Mouse (Mus musculus) forebrain, embryonic 15.5 days (tissue): ENCODE measurements around the gene Cd300ld5. TPM values are rescaled to one million over a fixed set of nuclear protein-coding genes. Genes with fewer than 3 reads are reported as not detected.

Experiments
- ATAC-seq: fragments of 200-750 bp; cut with Nextera tagmentation; replicated peaks from 2 replicates; pipeline ENCODE4 v1.8.0; 2017; ENCODE audit warnings: mild to moderate bottlenecking, moderate TSS enrichment, moderate library complexity
- H3K27ac ChIP-seq: fragments of 300-500 bp; sonication (generic); replicated peaks from 2 replicates; pipeline ENCODE4 v1.5.1; 2015; ENCODE audit warnings: mild to moderate bottlenecking, inconsistent platforms
- H3K27me3 ChIP-seq: fragments of 300-500 bp; sonication (generic); 2 replicates; pipeline ENCODE4 v1.6.1; 2015; ENCODE audit warnings: inconsistent platforms
- H3K36me3 ChIP-seq: fragments of 300-500 bp; sonication (generic); 2 replicates; pipeline ENCODE4 v1.6.1; 2015; ENCODE audit warnings: mild to moderate bottlenecking, inconsistent platforms
- H3K4me1 ChIP-seq: fragments of 300-500 bp; sonication (generic); 2 replicates; pipeline ENCODE4 v1.6.1; 2015; ENCODE audit warnings: inconsistent platforms
- H3K4me2 ChIP-seq: fragments of 300-500 bp; sonication (generic); replicated peaks from 2 replicates; pipeline ENCODE4 v1.6.1; 2015; ENCODE audit warnings: mild to moderate bottlenecking, inconsistent platforms
- H3K4me3 ChIP-seq: fragments of 300-500 bp; sonication (generic); 2 replicates; pipeline ENCODE4 v1.5.1; 2015; ENCODE audit warnings: mild to moderate bottlenecking, inconsistent platforms
- H3K9ac ChIP-seq: fragments of 300-500 bp; sonication (generic); replicated peaks from 2 replicates; pipeline ENCODE4 v1.6.1; 2015; ENCODE audit warnings: mild to moderate bottlenecking, inconsistent platforms
- H3K9me3 ChIP-seq: fragments of 300-500 bp; sonication (generic); 2 replicates; pipeline ENCODE4 v1.6.1; 2016; ENCODE audit warnings: inconsistent platforms
- WGBS: fragments of 180-500 bp; shearing (Covaris S2); methylation state at CpG from one replicate; pipeline ENCODE4 v1.1.7; 2015; ENCODE audit warnings: mixed read lengths; 5-methylcytosine and 5-hydroxymethylcytosine counted together
- polyA plus RNA-seq: library from polyadenylated mRNA; unstranded; fragments of >200 nt; fragmentation: Nextera tagmentation; extraction: Ambion mirVana; gene quantifications from 2 replicates; pipeline ENCODE4 v1.2.1, GENCODE M21; 2015

Cd300ld5 gene
- polyA plus RNA-seq, 1 experiment from 2014 or later = not detected

- H3K4me2 ChIP-seq = no peak overlapping the region
- H3K27ac ChIP-seq = no peak overlapping the region
- 71% methylated on average over 5 of the region's 5 CpGs for WGBS
- H3K9me3 ChIP-seq = no peaks in the 10 kb centered on the region
- H3K36me3 ChIP-seq = no peaks in the 10 kb centered on the region
- H3K4me1 ChIP-seq = peaks cover 10% of the 10 kb centered on the region
- no peaks in the 10 kb centered on the region for H3K27me3 ChIP-seq
- ATAC-seq = no peak
- no peak overlapping the region for H3K4me3 ChIP-seq
- no peak overlapping the region for H3K9ac ChIP-seq
These were observed 35.4 kb upstream of the Cd300ld5 start for GRCm38 (mm10) chr11:115073002-115073401.

GRCm38 (mm10) chr11:115071631-115072294, 34.2 kb upstream of the Cd300ld5 start:
- H3K9me3 ChIP-seq = no peaks in the 10 kb centered on the region
- WGBS = 21% methylated on average over 14 of the region's 14 CpGs
- peaks cover 10% of the 10 kb centered on the region for H3K4me1 ChIP-seq
- no peaks in the 10 kb centered on the region for H3K27me3 ChIP-seq
- ATAC-seq = no peak
- H3K9ac ChIP-seq = no peak overlapping the region
- H3K4me2 ChIP-seq = no peak overlapping the region; the same call in 1 of the 2 replicates
- no peaks in the 10 kb centered on the region for H3K36me3 ChIP-seq
- no peak overlapping the region for H3K27ac ChIP-seq
- no peak overlapping the region for H3K4me3 ChIP-seq

- Histone ChIP-seq H3K27me3 (no peaks in the 10 kb centered on the region), H3K27ac (no peak overlapping the region), H3K4me1 (peaks cover 10% of the 10 kb centered on the region), H3K9me3 (no peaks in the 10 kb centered on the region), H3K4me2 (no peak overlapping the region; the same call in 1 of the 2 replicates), H3K36me3 (no peaks in the 10 kb centered on the region), H3K4me3 (no peak overlapping the region), H3K9ac (no peak overlapping the region)
- 14% methylated on average over 9 of the region's 9 CpGs for WGBS
- ATAC-seq = no peak
These were observed 33.5 kb upstream of the Cd300ld5 start for GRCm38 (mm10) chr11:115071015-115071551.

- H3K4me2 ChIP-seq = no peak overlapping the region
- H3K9ac ChIP-seq = no peak overlapping the region
- no peaks in the 10 kb centered on the region for H3K36me3 ChIP-seq
- H3K27me3 ChIP-seq = no peaks in the 10 kb centered on the region
- no peak overlapping the region for H3K27ac ChIP-seq
- no peak for ATAC-seq
- peaks cover 6% of the 10 kb centered on the region for H3K4me1 ChIP-seq
- no peaks in the 10 kb centered on the region for H3K9me3 ChIP-seq
- 77% methylated on average over 6 of the region's 6 CpGs for WGBS
- no peak overlapping the region for H3K4me3 ChIP-seq
These were observed 29.2 kb upstream of the Cd300ld5 start for GRCm38 (mm10) chr11:115066768-115067167.

GRCm38 (mm10) chr11:115062077-115062476, 24.5 kb upstream of the Cd300ld5 start, which contains the start of gene Cd300e:
TSS of gene Cd300e (minus strand) at chr11:115062177.
- Histone ChIP-seq H3K4me2 (no peak within 1 kb of the TSS), H3K9ac (no peak within 1 kb of the TSS), H3K4me1 (no peaks in the 10 kb centered on the region), H3K9me3 (no peaks in the 10 kb centered on the region), H3K27me3 (no peaks in the 10 kb centered on the region), H3K36me3 (no peaks in the 10 kb centered on the region), H3K4me3 (no peak within 1 kb of the TSS), H3K27ac (no peak within 1 kb of the TSS)
- WGBS = 39% methylated on average over 5 of the region's 5 CpGs
- no peak for ATAC-seq

GRCm38 (mm10) chr11:115059797-115060196, 22.2 kb upstream of the Cd300ld5 start:
- Histone ChIP-seq H3K4me2 (no peak overlapping the region), H3K4me1 (no peaks in the 10 kb centered on the region), H3K27me3 (no peaks in the 10 kb centered on the region), H3K36me3 (no peaks in the 10 kb centered on the region), H3K9ac (no peak overlapping the region), H3K4me3 (no peak overlapping the region), H3K9me3 (no peaks in the 10 kb centered on the region), H3K27ac (no peak overlapping the region)
- no peak for ATAC-seq
- WGBS = 84% methylated on average over 2 of the region's 2 CpGs

- Histone ChIP-seq H3K27ac (no peak overlapping the region), H3K9me3 (no peaks in the 10 kb centered on the region), H3K4me2 (no peak overlapping the region), H3K27me3 (no peaks in the 10 kb centered on the region), H3K4me3 (no peak overlapping the region), H3K9ac (no peak overlapping the region), H3K36me3 (no peaks in the 10 kb centered on the region), H3K4me1 (no peaks in the 10 kb centered on the region)
- ATAC-seq = no peak
- WGBS = 77% methylated on average over 4 of the region's 4 CpGs
These were observed 21.1 kb upstream of the Cd300ld5 start for GRCm38 (mm10) chr11:115058701-115059100.

- no peak overlapping the region for H3K27ac ChIP-seq
- no peaks in the 10 kb centered on the region for H3K4me1 ChIP-seq
- no peaks in the 10 kb centered on the region for H3K27me3 ChIP-seq
- no peaks in the 10 kb centered on the region for H3K36me3 ChIP-seq
- no peak overlapping the region for H3K4me2 ChIP-seq
- H3K4me3 ChIP-seq = no peak overlapping the region
- no peaks in the 10 kb centered on the region for H3K9me3 ChIP-seq
- no peak overlapping the region for H3K9ac ChIP-seq
- ATAC-seq = no peak
These were observed 17.0 kb upstream of the Cd300ld5 start for GRCm38 (mm10) chr11:115054537-115054936.

- Histone ChIP-seq H3K4me1 (no peaks in the 10 kb centered on the region), H3K27ac (no peak overlapping the region), H3K9ac (no peak overlapping the region), H3K36me3 (no peaks in the 10 kb centered on the region), H3K4me3 (no peak overlapping the region), H3K4me2 (no peak overlapping the region), H3K27me3 (no peaks in the 10 kb centered on the region), H3K9me3 (no peaks in the 10 kb centered on the region)
- no peak for ATAC-seq
- WGBS = 88% methylated on average over 1 of the region's 1 CpGs
These were observed 15.4 kb upstream of the Cd300ld5 start for GRCm38 (mm10) chr11:115052991-115053390.

- 5% methylated on average over 9 of the region's 9 CpGs for WGBS
These were observed 14.6 kb upstream of the Cd300ld5 start for GRCm38 (mm10) chr11:115052206-115052605.

GRCm38 (mm10) chr11:115049282-115049895, 11.8 kb upstream of the Cd300ld5 start:
- no peak for ATAC-seq
- Histone ChIP-seq H3K36me3 (no peaks in the 10 kb centered on the region), H3K27ac (no peak overlapping the region), H3K4me2 (no peak overlapping the region), H3K4me1 (no peaks in the 10 kb centered on the region), H3K4me3 (no peak overlapping the region), H3K9ac (no peak overlapping the region), H3K9me3 (no peaks in the 10 kb centered on the region), H3K27me3 (no peaks in the 10 kb centered on the region)
- 52% methylated on average over 3 of the region's 3 CpGs for WGBS

More at GRCm38 (mm10) chr11:115052206-115052605, 14.6 kb upstream of the Cd300ld5 start:
- Histone ChIP-seq H3K27ac (no peak overlapping the region), H3K9me3 (no peaks in the 10 kb centered on the region), H3K9ac (no peak overlapping the region), H3K4me2 (no peak overlapping the region), H3K27me3 (no peaks in the 10 kb centered on the region), H3K4me1 (no peaks in the 10 kb centered on the region), H3K4me3 (no peak overlapping the region), H3K36me3 (no peaks in the 10 kb centered on the region)
- ATAC-seq = no peak

GRCm38 (mm10) chr11:115048259-115048658, 10.7 kb upstream of the Cd300ld5 start, which contains the start of gene Cd300ld3:
TSS of gene Cd300ld3 (minus strand) at chr11:115048409.
- no peaks in the 10 kb centered on the region for H3K27me3 ChIP-seq
- WGBS = 85% methylated on average over 2 of the region's 2 CpGs

More at GRCm38 (mm10) chr11:115048259-115048658, 10.7 kb upstream of the Cd300ld5 start, which contains the start of gene Cd300ld3:
- Histone ChIP-seq H3K36me3 (no peaks in the 10 kb centered on the region), H3K4me1 (no peaks in the 10 kb centered on the region), H3K4me2 (no peak within 1 kb of the TSS), H3K9ac (no peak within 1 kb of the TSS), H3K27ac (no peak within 1 kb of the TSS), H3K9me3 (no peaks in the 10 kb centered on the region), H3K4me3 (no peak within 1 kb of the TSS)
- ATAC-seq = no peak
